Mouse (Mus musculus): ENCODE measurements around the gene Lars2. TPM values are rescaled to one million over a fixed set of nuclear protein-coding genes. Genes with fewer than 3 reads are reported as not detected.

Lars2 gene
- polyA plus RNA-seq, 1 experiment from 2014 or later: 1,018 TPM

DNA sequence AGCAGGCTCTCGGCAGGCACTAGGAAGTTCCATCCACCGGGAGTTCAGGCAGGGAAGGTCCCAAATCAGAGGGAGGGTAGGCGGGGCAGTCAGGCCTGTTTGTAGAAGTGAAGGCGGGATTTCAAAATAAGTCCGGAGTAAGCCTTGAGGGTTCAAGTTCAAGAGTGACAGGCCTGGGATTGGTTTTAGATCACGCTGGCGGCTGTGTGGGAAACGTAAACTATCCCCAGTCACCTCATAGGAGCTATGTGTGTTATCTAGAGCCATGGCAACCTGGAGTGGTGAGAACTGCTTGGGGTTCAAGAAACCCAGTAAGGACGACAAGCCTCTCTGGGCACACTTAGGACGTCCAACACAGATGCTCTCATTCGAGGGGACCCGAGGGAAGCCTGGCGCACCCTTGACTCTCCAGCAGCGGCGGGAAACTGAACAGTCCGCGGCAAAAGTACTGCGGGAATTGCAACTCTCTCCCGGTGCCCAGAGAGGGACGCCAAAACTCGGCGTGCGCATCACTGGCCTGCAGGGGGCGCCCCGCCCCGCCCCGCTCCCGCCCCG, 111.4 kb downstream of the Lars2 start:
- Histone ChIP-seq H3K4me3 (ENCODE audit: low read depth, low read length) (peak overlapping the region; percentile 50), H3K4me1 (ENCODE audit: control insufficient read depth, insufficient read depth, low read length) (peaks cover 22% of the 10 kb centered on the region), H3K9ac (ENCODE audit: low read length) (peak overlapping the region; percentile 12), H3K4me2 (ENCODE audit: low read depth, severe bottlenecking) (peak overlapping the region; percentile 69), H3K9me3 (ENCODE audit: control insufficient read depth, low read length) (no peaks in the 10 kb centered on the region; the same call in 1 of the 2 replicates), H3K27ac (replicated peaks; ENCODE audit: low read depth, low read length) (no peak overlapping the region; the same call in 1 of the 2 replicates), H3K36me3 (ENCODE audit: control insufficient read depth, insufficient read depth, low read length) (peaks cover 8% of the 10 kb centered on the region), H3K27me3 (ENCODE audit: control insufficient read depth, insufficient read depth, low read length) (no peaks in the 10 kb centered on the region)
- under 1% methylated on average over 23 of the region's 29 CpGs for WGBS
- DNase-seq (ENCODE audit: low spot score) (peak; percentile 81), ATAC-seq (ENCODE audit: insufficient number of reproducible peaks, low FRiP score, low TSS enrichment, low read depth) (peak; percentile 80)

DNA sequence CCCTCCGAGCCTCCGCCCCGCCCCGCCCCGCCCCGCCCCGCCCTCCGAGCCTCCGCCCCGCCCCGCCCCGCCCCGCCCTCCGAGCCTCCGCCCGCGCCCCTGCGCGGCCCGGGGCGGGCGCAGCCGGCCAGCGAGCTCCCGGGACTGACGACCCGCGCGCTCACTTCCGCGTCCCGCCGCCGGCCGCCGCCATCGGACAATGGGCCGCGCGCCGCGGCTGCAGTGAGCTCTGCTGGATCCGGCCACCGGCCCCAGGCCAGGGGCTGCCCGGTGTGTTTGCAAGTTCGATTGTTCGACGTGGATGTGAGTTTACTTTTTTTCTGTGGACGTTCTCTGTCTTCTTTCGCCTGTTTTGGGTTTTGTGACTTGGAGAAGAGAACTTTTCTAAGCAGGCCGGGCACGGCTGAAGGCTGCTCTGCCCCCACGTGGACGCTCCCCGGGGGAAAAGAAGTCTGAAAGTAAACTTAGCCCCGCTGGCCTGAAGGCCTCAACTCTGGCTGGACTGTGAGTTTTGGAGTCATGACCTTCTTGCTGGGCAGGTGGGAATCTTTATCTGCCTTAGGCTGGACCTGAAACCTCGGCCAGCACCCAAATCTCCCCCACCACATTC, 112.0 kb downstream of the Lars2 start, which contains the start of gene Limd1:
Limd1 (plus strand) TSS at position 121 of the 610 bp plus-strand sequence.
- peak; percentile 82 for ATAC-seq (ENCODE audit: insufficient number of reproducible peaks, low FRiP score, low TSS enrichment, low read depth)
- DNase-seq (ENCODE audit: low spot score): peak; percentile 73

DNA sequence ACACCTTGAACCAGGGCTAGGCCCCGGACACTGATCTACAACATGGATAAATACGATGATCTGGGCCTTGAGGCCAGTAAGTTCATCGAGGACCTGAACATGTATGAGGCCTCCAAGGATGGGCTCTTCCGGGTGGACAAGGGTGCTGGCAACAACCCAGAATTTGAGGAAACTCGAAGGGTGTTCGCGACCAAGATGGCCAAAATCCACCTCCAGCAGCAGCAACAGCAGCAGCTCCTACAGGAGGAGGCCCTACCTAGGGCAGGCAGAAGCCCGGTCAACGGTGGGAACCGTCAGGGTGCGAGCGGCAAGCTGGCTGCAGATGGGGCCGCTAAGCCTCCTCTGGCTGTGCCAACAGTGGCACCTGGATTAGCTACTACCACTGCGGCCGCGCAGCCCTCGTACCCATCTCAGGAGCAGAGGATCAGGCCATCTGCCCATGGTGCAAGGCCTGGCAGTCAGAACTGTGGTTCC, 112.5 kb downstream of the Lars2 start:
- Histone ChIP-seq H3K27me3 (ENCODE audit: control insufficient read depth, insufficient read depth, low read length) (no peaks in the 10 kb centered on the region), H3K36me3 (ENCODE audit: control insufficient read depth, insufficient read depth, low read length) (peaks cover 8% of the 10 kb centered on the region), H3K4me1 (ENCODE audit: control insufficient read depth, insufficient read depth, low read length) (peaks cover 22% of the 10 kb centered on the region), H3K4me2 (ENCODE audit: low read depth, severe bottlenecking) (peak overlapping the region; percentile 87), H3K4me3 (ENCODE audit: low read depth, low read length) (peak overlapping the region; percentile 50), H3K9me3 (ENCODE audit: control insufficient read depth, low read length) (no peaks in the 10 kb centered on the region; the same call in 1 of the 2 replicates), H3K9ac (ENCODE audit: low read length) (peak overlapping the region; percentile 74), H3K27ac (replicated peaks; ENCODE audit: low read depth, low read length) (no peak overlapping the region; the same call in 1 of the 2 replicates)
- 19% methylated on average over 17 of the region's 17 CpGs for WGBS
- DNase-seq (ENCODE audit: low spot score): peak; percentile 43
- 0 out of 2 replicates have a peak, but pooled peaks have one; percentile 2 for ATAC-seq (ENCODE audit: insufficient number of reproducible peaks, low FRiP score, low TSS enrichment, low read depth)

More for the DNA sequence above, 112.0 kb downstream of the Lars2 start, which contains the start of gene Limd1:
- Histone ChIP-seq H3K27ac (replicated peaks; ENCODE audit: low read depth, low read length) (peak within 1 kb of the TSS; percentile 53), H3K4me1 (ENCODE audit: control insufficient read depth, insufficient read depth, low read length) (peaks cover 22% of the 10 kb centered on the region), H3K4me3 (ENCODE audit: low read depth, low read length) (peak within 1 kb of the TSS; percentile 50), H3K27me3 (ENCODE audit: control insufficient read depth, insufficient read depth, low read length) (no peaks in the 10 kb centered on the region), H3K9me3 (ENCODE audit: control insufficient read depth, low read length) (no peaks in the 10 kb centered on the region; the same call in 1 of the 2 replicates), H3K4me2 (ENCODE audit: low read depth, severe bottlenecking) (peak within 1 kb of the TSS; percentile 87), H3K9ac (ENCODE audit: low read length) (peak within 1 kb of the TSS; percentile 74), H3K36me3 (ENCODE audit: control insufficient read depth, insufficient read depth, low read length) (peaks cover 8% of the 10 kb centered on the region)
- under 1% methylated on average over 42 of the region's 57 CpGs for WGBS

DNA sequence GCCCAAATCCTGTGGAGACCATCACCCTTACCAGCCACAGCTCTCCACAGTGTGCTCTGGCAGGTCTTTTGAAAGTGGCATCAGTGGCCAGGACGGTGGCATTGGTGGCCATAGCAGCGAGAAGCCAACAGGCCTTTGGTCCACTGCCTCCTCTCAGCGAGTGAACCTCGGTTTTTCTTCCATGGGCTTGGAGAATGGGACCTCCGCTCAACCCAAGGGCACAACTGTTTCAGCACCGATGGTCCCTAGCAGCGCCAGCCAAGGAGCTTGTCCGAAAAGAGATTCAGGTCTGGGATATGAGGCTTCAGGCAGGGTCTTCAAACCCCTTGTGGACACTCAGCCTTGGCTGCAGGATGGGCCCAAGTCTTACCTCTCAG, 113.1 kb downstream of the Lars2 start:
- peaks cover 22% of the 10 kb centered on the region for H3K4me1 ChIP-seq (ENCODE audit: control insufficient read depth, insufficient read depth, low read length)
- no peak overlapping the region for H3K27ac ChIP-seq (replicated peaks; ENCODE audit: low read depth, low read length)
- peak overlapping the region; percentile 74 for H3K9ac ChIP-seq (ENCODE audit: low read length)
- 93% methylated on average over 8 of the region's 8 CpGs for WGBS
- H3K9me3 ChIP-seq (ENCODE audit: control insufficient read depth, low read length): no peaks in the 10 kb centered on the region; the same call in 1 of the 2 replicates
- no peaks in the 10 kb centered on the region for H3K27me3 ChIP-seq (ENCODE audit: control insufficient read depth, insufficient read depth, low read length)
- H3K4me2 ChIP-seq (ENCODE audit: low read depth, severe bottlenecking): peak overlapping the region; percentile 87
- no peak for DNase-seq (ENCODE audit: low spot score)
- H3K36me3 ChIP-seq (ENCODE audit: control insufficient read depth, insufficient read depth, low read length): peaks cover 8% of the 10 kb centered on the region
- peak overlapping the region; percentile 50 for H3K4me3 ChIP-seq (ENCODE audit: low read depth, low read length)
- no peak for ATAC-seq (ENCODE audit: insufficient number of reproducible peaks, low FRiP score, low TSS enrichment, low read depth)

DNA sequence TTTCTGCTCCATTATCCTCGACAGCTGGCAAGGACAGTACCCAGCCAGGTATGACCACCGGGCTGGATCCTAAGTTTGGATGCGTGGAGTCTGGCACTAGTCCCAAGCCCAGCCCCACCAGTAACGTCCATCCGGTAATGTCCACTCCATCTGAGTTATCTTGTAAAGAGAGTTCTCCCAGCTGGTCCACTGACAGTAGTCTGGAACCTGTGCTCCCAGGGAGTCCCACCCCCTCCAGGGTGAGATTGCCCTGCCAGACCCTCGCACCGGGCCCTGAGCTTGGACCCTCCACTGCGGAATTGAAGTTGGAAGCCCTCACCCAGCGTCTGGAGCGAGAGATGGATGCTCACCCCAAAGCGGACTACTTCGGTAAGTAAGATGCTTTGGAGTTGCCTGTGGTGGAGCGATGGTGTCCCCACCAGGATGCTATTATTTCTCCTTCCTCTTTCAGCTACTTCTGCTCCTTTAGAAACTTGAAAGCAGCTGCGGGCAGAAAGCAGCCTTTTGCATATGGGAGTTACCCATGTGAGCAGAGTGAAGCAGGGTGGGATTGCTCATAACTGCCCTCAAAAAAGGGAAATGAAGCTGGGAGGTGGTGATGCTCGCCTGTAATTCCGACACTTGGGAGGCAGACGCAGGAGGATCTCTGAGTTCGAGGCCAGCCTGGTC, 113.7 kb downstream of the Lars2 start:
- peak overlapping the region; percentile 50 for H3K4me3 ChIP-seq (ENCODE audit: low read depth, low read length)
- WGBS: 87% methylated on average over 18 of the region's 18 CpGs
- no peak overlapping the region for H3K27ac ChIP-seq (replicated peaks; ENCODE audit: low read depth, low read length)
- DNase-seq (ENCODE audit: low spot score): no peak
- H3K9me3 ChIP-seq (ENCODE audit: control insufficient read depth, low read length): no peaks in the 10 kb centered on the region; the same call in 1 of the 2 replicates
- no peaks in the 10 kb centered on the region for H3K27me3 ChIP-seq (ENCODE audit: control insufficient read depth, insufficient read depth, low read length)
- no peak for ATAC-seq (ENCODE audit: insufficient number of reproducible peaks, low FRiP score, low TSS enrichment, low read depth)
- H3K4me2 ChIP-seq (ENCODE audit: low read depth, severe bottlenecking): peak overlapping the region; percentile 87
- H3K9ac ChIP-seq (ENCODE audit: low read length): no peak overlapping the region
- H3K36me3 ChIP-seq (ENCODE audit: control insufficient read depth, insufficient read depth, low read length): peaks cover 8% of the 10 kb centered on the region
- H3K4me1 ChIP-seq (ENCODE audit: control insufficient read depth, insufficient read depth, low read length): peaks cover 22% of the 10 kb centered on the region

DNA sequence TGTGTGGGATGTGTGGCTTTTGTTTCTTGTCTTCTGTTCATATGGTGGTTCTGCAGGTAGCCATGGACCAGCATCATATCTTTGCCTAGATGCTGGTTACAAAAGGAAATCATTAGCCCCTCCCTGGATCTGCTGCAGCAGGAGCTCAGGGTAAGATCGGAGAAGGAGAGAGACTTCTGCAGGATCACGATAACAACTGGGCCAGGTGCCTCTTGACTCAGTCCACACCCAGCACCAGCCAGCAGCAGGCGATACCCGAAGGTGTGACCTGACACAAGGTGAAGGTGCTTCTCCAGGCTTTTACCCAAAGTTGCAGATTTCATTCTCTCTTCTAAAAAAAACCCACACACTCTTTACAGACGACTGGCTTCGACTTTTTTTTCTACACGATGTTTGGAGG, 114.4 kb downstream of the Lars2 start:
- Histone ChIP-seq H3K4me2 (ENCODE audit: low read depth, severe bottlenecking) (peak overlapping the region; percentile 87), H3K4me3 (ENCODE audit: low read depth, low read length) (no peak overlapping the region), H3K36me3 (ENCODE audit: control insufficient read depth, insufficient read depth, low read length) (peaks cover 8% of the 10 kb centered on the region), H3K4me1 (ENCODE audit: control insufficient read depth, insufficient read depth, low read length) (peaks cover 22% of the 10 kb centered on the region), H3K27me3 (ENCODE audit: control insufficient read depth, insufficient read depth, low read length) (no peaks in the 10 kb centered on the region), H3K27ac (replicated peaks; ENCODE audit: low read depth, low read length) (no peak overlapping the region), H3K9me3 (ENCODE audit: control insufficient read depth, low read length) (no peaks in the 10 kb centered on the region; the same call in 1 of the 2 replicates), H3K9ac (ENCODE audit: low read length) (no peak overlapping the region)
- 68% methylated on average over 7 of the region's 7 CpGs for WGBS
- DNase-seq (ENCODE audit: low spot score) (no peak), ATAC-seq (ENCODE audit: insufficient number of reproducible peaks, low FRiP score, low TSS enrichment, low read depth) (no peak)

DNA sequence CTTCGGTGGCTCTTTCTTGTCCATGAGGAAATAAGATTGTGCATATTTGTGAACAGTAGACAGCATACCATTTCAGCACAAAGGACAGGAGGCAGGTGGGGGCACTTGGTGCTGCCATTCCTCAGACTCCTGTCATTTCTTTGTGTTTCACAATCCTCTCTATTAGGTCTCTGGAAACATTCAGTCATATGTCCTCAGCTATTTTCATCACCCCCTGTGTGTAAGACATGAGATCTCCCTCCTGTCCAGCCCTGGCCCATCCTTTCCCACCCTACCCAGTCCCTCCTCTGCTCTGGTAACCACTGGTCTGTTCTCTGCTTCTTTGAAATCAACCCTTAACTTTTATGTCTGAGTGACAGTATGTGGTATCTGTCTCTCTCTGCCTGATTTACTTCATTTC, 116.9 kb downstream of the Lars2 start:
- Histone ChIP-seq H3K27ac (replicated peaks; ENCODE audit: low read depth, low read length) (no peak overlapping the region), H3K27me3 (ENCODE audit: control insufficient read depth, insufficient read depth, low read length) (no peaks in the 10 kb centered on the region), H3K4me3 (ENCODE audit: low read depth, low read length) (no peak overlapping the region), H3K9ac (ENCODE audit: low read length) (no peak overlapping the region), H3K36me3 (ENCODE audit: control insufficient read depth, insufficient read depth, low read length) (peaks cover 8% of the 10 kb centered on the region), H3K4me2 (ENCODE audit: low read depth, severe bottlenecking) (no peak overlapping the region), H3K9me3 (ENCODE audit: control insufficient read depth, low read length) (no peaks in the 10 kb centered on the region; the same call in 1 of the 2 replicates), H3K4me1 (ENCODE audit: control insufficient read depth, insufficient read depth, low read length) (peaks cover 22% of the 10 kb centered on the region)
- DNase-seq (ENCODE audit: low spot score) (no peak), ATAC-seq (ENCODE audit: insufficient number of reproducible peaks, low FRiP score, low TSS enrichment, low read depth) (no peak)
- 90% methylated on average over 1 of the region's 1 CpGs for WGBS

DNA sequence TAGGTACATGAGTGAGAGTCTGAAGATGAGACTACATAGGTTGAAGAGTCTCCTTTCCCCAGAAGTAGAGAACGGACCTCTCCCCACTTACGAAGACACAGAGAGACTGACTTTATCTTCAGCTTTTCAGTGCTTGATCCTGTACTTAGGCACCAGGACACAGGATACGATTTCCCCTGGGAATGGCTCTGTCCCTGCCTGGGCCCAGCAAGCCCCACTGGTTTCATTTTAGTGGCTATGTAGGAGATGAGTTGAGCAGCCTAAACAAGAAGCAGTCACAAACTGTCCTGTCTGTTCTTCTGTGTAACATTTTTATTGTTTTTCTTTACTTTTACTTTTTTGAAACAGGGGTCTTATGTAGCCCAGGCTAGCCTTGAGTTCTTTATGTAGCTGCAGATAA, 118.1 kb downstream of the Lars2 start:
- H3K9me3 ChIP-seq (ENCODE audit: control insufficient read depth, low read length): no peaks in the 10 kb centered on the region; the same call in 1 of the 2 replicates
- no peak for DNase-seq (ENCODE audit: low spot score)
- H3K27me3 ChIP-seq (ENCODE audit: control insufficient read depth, insufficient read depth, low read length): no peaks in the 10 kb centered on the region
- WGBS: 94% methylated on average over 3 of the region's 3 CpGs
- H3K9ac ChIP-seq (ENCODE audit: low read length): no peak overlapping the region
- peaks cover 15% of the 10 kb centered on the region for H3K4me1 ChIP-seq (ENCODE audit: control insufficient read depth, insufficient read depth, low read length)
- H3K4me3 ChIP-seq (ENCODE audit: low read depth, low read length): no peak overlapping the region
- H3K4me2 ChIP-seq (ENCODE audit: low read depth, severe bottlenecking): no peak overlapping the region
- H3K27ac ChIP-seq (replicated peaks; ENCODE audit: low read depth, low read length): no peak overlapping the region
- no peak for ATAC-seq (ENCODE audit: insufficient number of reproducible peaks, low FRiP score, low TSS enrichment, low read depth)
- H3K36me3 ChIP-seq (ENCODE audit: control insufficient read depth, insufficient read depth, low read length): peaks cover 8% of the 10 kb centered on the region

All from limb, embryonic 11.5 days (tissue).